Mouse (Mus musculus): ENCODE results near the gene Ankdd1a. TPM values are rescaled to one million over a fixed set of nuclear protein-coding genes. Genes with fewer than 3 reads are reported as not detected.

Gene Ankdd1a
- polyA plus RNA-seq, 1 experiment from 2014 or later = not detected

DNA sequence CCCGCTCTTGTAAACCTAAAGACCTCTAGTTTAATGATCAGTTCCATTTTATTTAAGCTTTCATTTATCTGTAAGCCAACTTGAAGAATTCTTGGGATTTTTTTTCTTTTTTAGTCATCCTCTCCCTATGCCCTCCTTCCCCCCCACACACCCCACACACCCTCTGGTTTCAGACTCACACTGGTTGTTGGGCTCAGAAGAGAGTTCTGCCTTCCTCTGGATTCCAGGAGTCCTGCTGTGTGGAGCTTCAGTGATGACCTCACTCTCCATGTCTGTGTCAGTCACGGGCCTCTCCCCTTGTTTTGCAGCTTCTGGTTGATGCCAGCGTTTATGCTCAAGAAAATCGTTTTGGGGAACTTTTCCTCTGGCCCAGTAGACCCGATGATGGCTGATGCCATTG, 39.9 kb downstream of the Ankdd1a start:
- ATAC-seq = no peak
- H3K27ac ChIP-seq = no peak overlapping the region
- no peaks in the 10 kb centered on the region for H3K27me3 ChIP-seq (replicated peaks)
- WGBS = 84% methylated on average over 5 of the region's 5 CpGs
- no peaks in the 10 kb centered on the region for H3K4me1 ChIP-seq (replicated peaks)
- no peak overlapping the region for H3K9ac ChIP-seq
- H3K4me3 ChIP-seq (replicated peaks) = no peak overlapping the region
- H3K36me3 ChIP-seq = peaks cover 31% of the 10 kb centered on the region
- H3K9me3 ChIP-seq = no peaks in the 10 kb centered on the region
- H3K4me2 ChIP-seq (replicated peaks) = no peak overlapping the region

GRCm38 (mm10) chr9:65479158-65479557, 40.8 kb downstream of the Ankdd1a start:
- H3K9ac ChIP-seq = no peak overlapping the region
- no peaks in the 10 kb centered on the region for H3K27me3 ChIP-seq (replicated peaks)
- ATAC-seq = no peak
- H3K4me1 ChIP-seq (replicated peaks) = no peaks in the 10 kb centered on the region
- no peak overlapping the region for H3K4me3 ChIP-seq (replicated peaks)
- H3K4me2 ChIP-seq (replicated peaks) = no peak overlapping the region
- H3K27ac ChIP-seq = no peak overlapping the region
- 80% methylated on average over 8 of the region's 8 CpGs for WGBS
- H3K36me3 ChIP-seq = peaks cover 26% of the 10 kb centered on the region
- no peaks in the 10 kb centered on the region for H3K9me3 ChIP-seq

- no peak overlapping the region for H3K4me2 ChIP-seq (replicated peaks)
- H3K36me3 ChIP-seq = peaks cover 10% of the 10 kb centered on the region; the same call in 1 of the 2 replicates
- no peak overlapping the region for H3K4me3 ChIP-seq (replicated peaks)
- no peaks in the 10 kb centered on the region for H3K4me1 ChIP-seq (replicated peaks)
- no peaks in the 10 kb centered on the region for H3K9me3 ChIP-seq
- H3K9ac ChIP-seq = no peak overlapping the region
- no peak for ATAC-seq
- H3K27ac ChIP-seq = no peak overlapping the region
- 91% methylated on average over 4 of the region's 4 CpGs for WGBS
- no peaks in the 10 kb centered on the region for H3K27me3 ChIP-seq (replicated peaks)
Observed at GRCm38 (mm10) chr9:65472769-65473168, 47.2 kb downstream of the Ankdd1a start.

DNA sequence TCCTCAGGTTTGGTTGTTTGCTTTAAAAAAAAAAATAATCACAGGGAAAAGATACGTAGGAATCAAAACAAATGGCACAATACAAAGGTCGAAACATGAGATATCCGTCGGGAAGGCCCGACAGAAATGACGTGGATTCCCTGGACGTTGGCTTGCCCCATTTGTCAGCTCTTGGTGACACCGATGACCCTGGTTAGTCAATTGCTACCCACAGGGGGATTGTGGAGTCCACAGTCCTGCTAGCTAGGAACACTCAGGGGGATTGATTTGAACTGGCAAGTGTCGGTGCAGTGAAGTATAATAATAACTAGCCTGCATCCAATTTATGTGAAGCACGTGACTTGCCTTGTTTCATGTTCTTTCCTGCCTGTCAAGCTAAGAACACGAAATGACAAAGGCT, 52.3 kb downstream of the Ankdd1a start:
- WGBS = 64% methylated on average over 11 of the region's 11 CpGs
- Histone ChIP-seq H3K4me3 (replicated peaks) (no peak overlapping the region), H3K27ac (no peak overlapping the region), H3K27me3 (replicated peaks) (no peaks in the 10 kb centered on the region), H3K4me1 (replicated peaks) (no peaks in the 10 kb centered on the region), H3K9ac (no peak overlapping the region), H3K4me2 (replicated peaks) (no peak overlapping the region), H3K9me3 (no peaks in the 10 kb centered on the region), H3K36me3 (peaks cover 3% of the 10 kb centered on the region; the same call in 1 of the 2 replicates)
- ATAC-seq = no peak

DNA sequence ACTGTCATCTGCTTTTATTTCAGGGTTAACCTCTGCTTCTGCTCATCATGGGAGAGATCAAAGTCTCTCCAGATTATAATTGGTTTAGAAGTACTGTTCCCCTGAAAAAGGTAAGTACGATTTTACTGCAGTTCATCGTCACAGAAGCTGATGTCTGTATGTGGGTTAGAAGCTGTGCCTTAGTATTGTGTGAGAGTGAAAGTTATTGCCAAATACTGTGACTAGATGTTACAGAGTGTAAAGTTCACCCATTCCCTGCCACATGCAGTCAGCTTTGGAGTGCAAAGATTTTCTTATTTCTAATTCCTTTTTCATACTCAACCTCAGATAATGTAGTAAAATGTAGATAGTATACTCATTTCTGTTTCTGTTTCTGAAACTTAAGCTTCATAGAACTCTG, 54.8 kb downstream of the Ankdd1a start:
- no peak overlapping the region for H3K4me3 ChIP-seq (replicated peaks)
- 90% methylated on average over 2 of the region's 2 CpGs for WGBS
- 0 out of 2 replicates have a peak, but pooled peaks cover 3% of the 10 kb centered on the region for H3K36me3 ChIP-seq
- H3K9me3 ChIP-seq = no peaks in the 10 kb centered on the region
- H3K27ac ChIP-seq = no peak overlapping the region
- no peak overlapping the region for H3K9ac ChIP-seq
- no peak for ATAC-seq
- peaks cover 7% of the 10 kb centered on the region for H3K4me1 ChIP-seq (replicated peaks)
- H3K4me2 ChIP-seq (replicated peaks) = no peak overlapping the region
- H3K27me3 ChIP-seq (replicated peaks) = no peaks in the 10 kb centered on the region

DNA sequence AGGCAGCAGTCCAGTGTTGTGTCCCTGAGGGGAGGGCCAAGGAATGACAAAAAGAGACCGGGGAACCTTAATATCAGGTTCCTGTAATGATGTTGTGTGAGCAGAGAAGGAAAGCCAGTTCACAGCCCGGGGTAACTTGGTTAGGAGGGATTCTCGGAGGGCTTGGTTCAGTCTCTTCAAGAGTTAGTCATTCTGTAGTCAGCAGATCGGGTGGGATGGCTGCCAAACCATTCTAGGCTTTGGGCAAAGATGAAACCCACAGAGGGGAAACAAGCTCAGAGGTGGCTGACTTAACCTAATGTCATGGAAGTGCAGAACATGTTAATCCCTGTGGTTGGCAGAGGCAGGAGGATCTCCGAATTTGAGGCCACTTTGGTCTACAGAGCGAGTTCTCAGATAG, 55.8 kb downstream of the Ankdd1a start:
- Histone ChIP-seq H3K4me2 (replicated peaks) (no peak overlapping the region), H3K9ac (no peak overlapping the region), H3K36me3 (0 out of 2 replicates have a peak, but pooled peaks cover 3% of the 10 kb centered on the region), H3K9me3 (no peaks in the 10 kb centered on the region), H3K27ac (no peak overlapping the region), H3K4me3 (replicated peaks) (no peak overlapping the region), H3K27me3 (replicated peaks) (no peaks in the 10 kb centered on the region), H3K4me1 (replicated peaks) (peaks cover 7% of the 10 kb centered on the region)
- no peak for ATAC-seq
- 91% methylated on average over 6 of the region's 6 CpGs for WGBS

DNA sequence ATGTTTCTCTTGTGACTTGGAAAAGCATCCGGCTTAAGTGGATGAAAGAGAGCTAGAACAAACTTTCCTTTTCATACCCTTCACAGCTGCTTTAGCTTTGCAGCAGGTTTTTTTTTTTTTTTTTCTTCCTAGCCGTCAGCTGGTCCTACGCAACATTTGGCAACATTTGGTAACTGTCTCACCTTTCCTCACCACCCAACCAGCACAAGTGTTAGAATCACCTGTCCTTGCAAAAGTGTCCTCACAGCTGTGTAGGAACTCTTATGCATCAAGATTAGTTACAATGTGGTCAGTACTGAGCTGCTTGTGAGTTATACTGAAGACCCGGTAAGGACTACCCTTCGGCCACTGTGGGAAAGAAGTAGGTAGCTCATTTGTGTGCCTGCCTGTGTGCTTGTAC, 57.4 kb downstream of the Ankdd1a start:
- Histone ChIP-seq H3K9ac (no peak overlapping the region), H3K4me1 (replicated peaks) (peaks cover 7% of the 10 kb centered on the region), H3K4me3 (replicated peaks) (no peak overlapping the region), H3K27me3 (replicated peaks) (no peaks in the 10 kb centered on the region), H3K27ac (no peak overlapping the region), H3K4me2 (replicated peaks) (no peak overlapping the region), H3K9me3 (no peaks in the 10 kb centered on the region), H3K36me3 (0 out of 2 replicates have a peak, but pooled peaks cover 3% of the 10 kb centered on the region)
- 85% methylated on average over 5 of the region's 5 CpGs for WGBS
- ATAC-seq = no peak

- peaks cover 7% of the 10 kb centered on the region for H3K4me1 ChIP-seq (replicated peaks)
- peak; percentile 98 for ATAC-seq
- 0 out of 2 replicates have a peak, but pooled peaks cover 3% of the 10 kb centered on the region for H3K36me3 ChIP-seq
- WGBS = under 1% methylated on average over 53 of the region's 53 CpGs
- peak within 1 kb of the TSS; percentile 80 for H3K9ac ChIP-seq
- H3K27ac ChIP-seq = peak within 1 kb of the TSS; percentile 80
- H3K4me3 ChIP-seq (replicated peaks) = peak within 1 kb of the TSS; percentile 83
- H3K4me2 ChIP-seq (replicated peaks) = peak within 1 kb of the TSS; percentile 69
- no peaks in the 10 kb centered on the region for H3K9me3 ChIP-seq
- no peaks in the 10 kb centered on the region for H3K27me3 ChIP-seq (replicated peaks)
Observed at GRCm38 (mm10) chr9:65460732-65461442, 59.1 kb downstream of the Ankdd1a start, which contains the start of gene Spg21. TSS of gene Spg21 (plus strand) at chr9:65460947.

DNA sequence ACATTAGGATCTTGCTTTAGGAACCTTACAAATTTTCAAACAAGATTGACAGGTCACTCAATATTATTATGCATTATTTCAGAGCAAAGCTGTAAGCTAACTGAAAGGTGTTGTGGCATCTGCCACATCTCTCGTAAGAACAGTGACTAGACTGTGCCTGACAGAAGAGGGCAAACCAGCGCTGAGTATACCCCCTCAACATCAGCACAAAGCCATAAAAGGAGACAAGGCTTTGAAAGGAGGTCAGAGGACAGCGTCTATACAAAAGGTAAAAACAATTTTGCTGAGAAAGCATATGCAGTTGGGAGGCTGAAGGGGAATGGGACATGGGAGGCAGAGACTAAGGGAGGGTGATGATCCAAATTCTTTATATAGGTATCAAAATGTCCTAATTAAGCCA, 59.8 kb downstream of the Ankdd1a start:
- Histone ChIP-seq H3K27ac (0 out of 2 replicates have a peak overlapping the region, but pooled peaks have one; percentile 80), H3K9ac (no peak overlapping the region), H3K4me1 (replicated peaks) (peaks cover 7% of the 10 kb centered on the region), H3K27me3 (replicated peaks) (no peaks in the 10 kb centered on the region), H3K36me3 (no peaks in the 10 kb centered on the region), H3K4me3 (replicated peaks) (no peak overlapping the region), H3K9me3 (no peaks in the 10 kb centered on the region), H3K4me2 (replicated peaks) (peak overlapping the region; percentile 69)
- peak; percentile 21; the same call in 1 of the 2 replicates for ATAC-seq
- WGBS = 46% methylated on average over 3 of the region's 3 CpGs

- Histone ChIP-seq H3K36me3 (no peaks in the 10 kb centered on the region), H3K4me2 (replicated peaks) (no peak overlapping the region), H3K27me3 (replicated peaks) (no peaks in the 10 kb centered on the region), H3K4me1 (replicated peaks) (peaks cover 7% of the 10 kb centered on the region), H3K9ac (no peak overlapping the region), H3K4me3 (replicated peaks) (no peak overlapping the region), H3K9me3 (no peaks in the 10 kb centered on the region), H3K27ac (no peak overlapping the region)
- no peak for ATAC-seq
- 71% methylated on average over 2 of the region's 2 CpGs for WGBS
Observed at GRCm38 (mm10) chr9:65458975-65459374, 61.0 kb downstream of the Ankdd1a start.

DNA sequence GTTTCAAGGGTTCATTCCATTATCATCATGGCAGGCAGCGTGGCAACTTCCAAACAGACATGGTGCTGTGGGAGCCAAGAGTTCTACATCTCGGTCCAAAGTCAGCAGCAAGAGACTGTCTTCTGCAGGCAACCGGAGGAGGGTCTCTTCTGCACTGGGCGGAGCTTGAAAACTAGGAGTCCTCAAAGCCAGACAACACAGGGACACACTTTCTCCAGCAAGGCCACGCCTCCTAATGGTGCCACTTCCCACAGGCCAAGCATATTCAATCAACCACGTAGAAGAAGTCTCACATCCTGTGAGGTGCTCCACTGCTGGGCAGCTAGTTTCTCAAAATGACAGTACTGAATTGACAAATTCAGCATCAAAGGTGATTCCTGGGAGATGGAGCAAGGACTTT, 72.0 kb downstream of the Ankdd1a start:
- Histone ChIP-seq H3K4me3 (replicated peaks) (no peak overlapping the region), H3K4me2 (replicated peaks) (no peak overlapping the region), H3K36me3 (peaks cover 15% of the 10 kb centered on the region), H3K27ac (no peak overlapping the region), H3K9me3 (no peaks in the 10 kb centered on the region), H3K27me3 (replicated peaks) (no peaks in the 10 kb centered on the region), H3K4me1 (replicated peaks) (no peaks in the 10 kb centered on the region), H3K9ac (no peak overlapping the region)
- 89% methylated on average over 6 of the region's 6 CpGs for WGBS
- ATAC-seq = no peak

- no peak overlapping the region for H3K9ac ChIP-seq
- ATAC-seq = no peak
- no peaks in the 10 kb centered on the region for H3K27me3 ChIP-seq (replicated peaks)
- no peaks in the 10 kb centered on the region for H3K9me3 ChIP-seq
- no peak overlapping the region for H3K27ac ChIP-seq
- no peak overlapping the region for H3K4me3 ChIP-seq (replicated peaks)
- peaks cover 28% of the 10 kb centered on the region for H3K36me3 ChIP-seq
- WGBS = 96% methylated on average over 4 of the region's 4 CpGs
- H3K4me1 ChIP-seq (replicated peaks) = no peaks in the 10 kb centered on the region
- no peak overlapping the region for H3K4me2 ChIP-seq (replicated peaks)
Observed at GRCm38 (mm10) chr9:65444692-65445091, 75.3 kb downstream of the Ankdd1a start.
